Mouse (Mus musculus): ENCODE data around the gene Rpl36al. TPM values are rescaled to one million over a fixed set of nuclear protein-coding genes. Genes with fewer than 3 reads are reported as not detected.

Rpl36al gene
- 696 and 750 TPM in 2 replicates for polyA plus RNA-seq (2021; fragmentation: Nextera tagmentation)
- long read RNA-seq, experiment 1, transcript Rpl36al-201 (2 exons, 526 nt): major isoform, 232 of 243 reads
- long read RNA-seq, experiment 1, transcript Rpl36al-202 (1 exons, 1,276 nt): minor isoform, 6 of 243 reads
- long read RNA-seq, experiment 1, partial matches to known transcripts: 0 of 243 reads
- long read RNA-seq, experiment 1, other reads (novel, unspliced or antisense): 2 of 243 reads
- long read RNA-seq, experiment 2, transcript Rpl36al-201 (2 exons, 526 nt): major isoform, 18 of 23 reads
- long read RNA-seq, experiment 2, partial matches to known transcripts: 0 of 23 reads
- long read RNA-seq, experiment 2, other reads (novel, unspliced or antisense): 0 of 23 reads

GRCm38 (mm10) chr12:69183583-69184308, at the start of gene Rpl36al, which contains the start of gene Mgat2:
Rpl36al (minus strand) TSS chr12:69184083.
Mgat2 (plus strand) TSS chr12:69184157.

DNA sequence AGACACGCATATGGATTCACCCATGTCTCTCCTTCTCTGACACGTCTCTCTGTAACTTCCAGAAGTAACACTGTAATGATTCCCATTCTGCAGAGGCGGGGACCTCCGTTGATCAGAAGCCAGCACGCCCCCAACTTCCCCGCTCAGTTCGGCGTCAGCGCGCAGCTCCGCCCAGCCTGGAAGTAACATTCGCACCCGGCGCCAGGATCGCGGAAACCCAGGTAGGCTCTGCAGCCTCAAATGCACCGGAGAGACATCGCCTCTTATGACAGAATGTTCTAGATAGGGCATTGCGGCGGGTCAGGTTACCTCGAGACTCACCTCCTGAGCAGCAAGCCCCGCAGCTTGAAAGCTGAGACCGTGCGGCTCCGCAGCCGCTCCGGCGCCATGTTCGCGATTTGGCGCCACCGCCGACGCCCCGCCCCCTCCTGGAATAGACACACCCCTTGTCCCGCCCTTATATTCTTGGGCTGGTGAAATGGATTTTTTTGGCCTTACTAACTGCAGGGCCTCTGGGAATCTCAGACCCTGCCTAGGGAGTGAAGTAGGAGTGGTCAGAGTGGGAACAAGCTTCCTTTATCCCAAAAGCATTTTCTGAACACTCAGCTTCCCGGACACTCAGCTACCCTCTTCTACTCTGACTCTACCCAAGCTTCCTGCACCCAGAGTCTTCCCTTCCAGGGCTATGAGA, 44.0 kb upstream of the Rpl36al start, which contains the start of gene Pole2:
Gene Pole2 (minus strand): TSS at position 420 of the 691 bp plus-strand sequence.

GRCm38 (mm10) chr12:69204052-69204833, 20.4 kb upstream of the Rpl36al start, which contains the start of gene Gm49384:
Gm49384 (minus strand) TSS chr12:69204267.

GRCm38 (mm10) chr12:69198164-69198535, 14.3 kb upstream of the Rpl36al start, which contains the start of gene Dnaaf2:
Dnaaf2 (minus strand) TSS chr12:69198429.

GRCm38 (mm10) chr12:69196444-69197377, 12.8 kb upstream of the Rpl36al start, which contains the start of gene Gm49383:
Gm49383 (minus strand) TSS chr12:69197104.

DNA sequence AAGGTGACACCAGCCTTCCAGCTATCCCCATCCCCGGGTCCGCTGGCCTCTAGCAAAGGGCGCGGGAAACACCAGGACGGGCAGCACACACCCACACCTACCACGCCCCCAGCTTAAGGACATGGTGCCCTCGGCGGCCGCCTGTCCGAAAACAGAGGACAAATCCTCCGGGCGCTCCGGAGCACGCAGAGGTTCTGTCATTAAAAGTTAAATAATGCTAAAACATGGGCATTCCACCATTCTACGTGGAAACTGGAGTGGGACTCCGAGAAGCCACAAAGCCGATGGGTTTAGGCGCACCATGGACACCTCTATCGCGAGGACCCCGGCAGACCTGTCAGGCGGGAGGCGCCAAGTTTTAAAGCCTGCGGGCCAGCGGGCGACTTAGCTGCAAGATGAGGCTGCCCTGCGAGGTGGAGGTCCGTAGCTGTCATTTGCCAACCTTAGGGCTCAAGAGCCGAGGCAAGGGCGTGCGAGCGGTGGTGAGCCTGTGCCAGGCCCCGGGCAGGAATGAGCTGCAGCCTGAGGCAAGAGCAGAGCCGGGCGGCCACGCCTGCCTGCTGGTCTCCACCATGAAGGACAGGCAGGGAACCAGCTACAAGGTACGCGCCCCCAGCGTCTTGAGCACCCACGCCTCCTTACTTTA, 15.3 kb downstream of the Rpl36al start, which contains the start of gene Lrr1:
Gene Lrr1 (plus strand): TSS at position 354 of the 646 bp plus-strand sequence.

GRCm38 (mm10) chr12:69158765-69159577, 24.9 kb downstream of the Rpl36al start, which contains the start of gene Rps29:
Rps29 (minus strand) TSS chr12:69159186.

Small RNAs within 50 kb of the gene (microRNA-seq; reads per million reads assigned to microRNA genes)
- gene Gm47287 (not detected), gene Gm47295 (1.1 reads per million)

Other genes with a start within 250 kb of the Rpl36al start
- gene Rps29, start 24.9 kb downstream of the Rpl36al start, polyA plus RNA-seq (2021; fragmentation: Nextera tagmentation): 7,577 and 7,931 TPM in 2 replicates
- gene Lrr1, start 15.3 kb downstream of the Rpl36al start, polyA plus RNA-seq (2021; fragmentation: Nextera tagmentation): 0.16 TPM in 1 of 2 replicates, not detected in the other
- 37.3 and 37.7 TPM in 2 replicates for gene Mgat2, start 74 bp upstream of the Rpl36al start, polyA plus RNA-seq (2021; fragmentation: Nextera tagmentation)
- 2.6 and 3.3 TPM in 2 replicates for gene Gm49383, start 13.0 kb upstream of the Rpl36al start, polyA plus RNA-seq (2021; fragmentation: Nextera tagmentation)
- 5.2 and 7.0 TPM in 2 replicates for gene Dnaaf2, start 14.3 kb upstream of the Rpl36al start, polyA plus RNA-seq (2021; fragmentation: Nextera tagmentation)
- gene Gm49384, start 20.2 kb upstream of the Rpl36al start, polyA plus RNA-seq (2021; fragmentation: Nextera tagmentation): 1.2 and 2.5 TPM in 2 replicates
- 0.28 and 0.60 TPM in 2 replicates for gene Pole2, start 44.1 kb upstream of the Rpl36al start, polyA plus RNA-seq (2021; fragmentation: Nextera tagmentation)
- gene Klhdc1, start 57.1 kb upstream of the Rpl36al start, polyA plus RNA-seq (2021; fragmentation: Nextera tagmentation): 24.0 and 31.1 TPM in 2 replicates
- gene Klhdc2, start 112.6 kb upstream of the Rpl36al start, polyA plus RNA-seq (2021; fragmentation: Nextera tagmentation): 113 and 121 TPM in 2 replicates
- gene Nemf, start 173.1 kb upstream of the Rpl36al start, polyA plus RNA-seq (2021; fragmentation: Nextera tagmentation): 22.6 and 26.2 TPM in 2 replicates
- 11.7 and 12.5 TPM in 2 replicates for gene Arf6, start 188.1 kb upstream of the Rpl36al start, polyA plus RNA-seq (2021; fragmentation: Nextera tagmentation)
- gene Gm9887, start 188.4 kb upstream of the Rpl36al start, polyA plus RNA-seq (2021; fragmentation: Nextera tagmentation): 0.70 and 1.0 TPM in 2 replicates